Mouse (Mus musculus): ENCODE data around the gene Srgn.
"Not testable (repeated sequence)": the region's sequence is repeated elsewhere in the genome, so short reads cannot be mapped to it uniquely, and the experiment has no call there.

Srgn gene

GRCm38 (mm10) chr10:62485878-62486582 is 41.2 kb downstream of the Srgn start:
- peak; percentile 32 for DNase-seq (ENCODE audit: low read depth, low spot score)

- no peak for DNase-seq (ENCODE audit: low read depth, low spot score)
Observed at GRCm38 (mm10) chr10:62481108-62481852, 46.0 kb downstream of the Srgn start.

DNA sequence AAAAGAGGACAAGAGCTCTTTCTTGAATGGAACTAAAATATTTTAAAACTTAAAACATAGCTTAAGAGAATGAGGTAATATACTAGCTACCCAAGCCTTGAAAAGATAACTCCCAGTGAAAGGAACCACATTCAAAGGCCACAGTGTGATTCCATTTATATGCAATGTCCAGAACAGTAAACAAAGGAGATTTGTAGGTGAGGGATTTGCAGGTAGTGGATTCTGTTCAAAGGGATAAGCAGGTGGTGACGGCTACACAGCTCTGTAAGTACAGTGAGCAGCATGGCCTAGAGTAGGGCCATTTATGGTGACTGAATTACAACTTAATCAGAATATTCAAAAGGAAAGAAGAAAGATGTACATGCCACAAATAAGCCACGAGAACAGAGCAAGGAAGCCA is 50.3 kb downstream of the Srgn start:
- no peak for DNase-seq (ENCODE audit: low read depth, low spot score)

GRCm38 (mm10) chr10:62474944-62475343 is 52.3 kb downstream of the Srgn start:
- DNase-seq (ENCODE audit: low read depth, low spot score) = no peak

- no peak for DNase-seq (ENCODE audit: low read depth, low spot score)
Observed at GRCm38 (mm10) chr10:62471105-62471504, 56.1 kb downstream of the Srgn start.

- no peak for DNase-seq (ENCODE audit: low read depth, low spot score)
Observed at GRCm38 (mm10) chr10:62469736-62470135, 57.5 kb downstream of the Srgn start.

GRCm38 (mm10) chr10:62461321-62461720 is 65.9 kb downstream of the Srgn start:
- no peak for DNase-seq (ENCODE audit: low read depth, low spot score)

DNA sequence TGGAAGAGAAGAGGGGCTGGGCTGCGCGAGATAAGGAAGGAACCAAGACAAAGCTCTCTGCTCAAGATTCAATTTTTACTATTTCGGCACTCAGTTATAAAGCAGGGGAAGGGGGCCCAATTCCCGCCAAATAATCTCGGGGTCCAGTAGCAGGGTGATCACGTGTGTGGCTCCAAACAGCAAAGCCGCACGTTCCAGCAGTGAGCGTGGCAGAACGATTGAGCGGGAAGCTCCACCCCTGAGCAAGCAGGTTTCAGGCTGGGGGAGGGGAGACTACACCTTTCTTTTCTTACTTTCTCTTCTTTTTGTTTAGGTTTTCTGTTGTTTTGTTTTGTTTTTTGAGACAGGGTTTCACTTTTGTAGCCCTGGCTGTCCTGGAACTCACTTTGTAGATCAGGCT is 75.2 kb downstream of the Srgn start:
- DNase-seq (ENCODE audit: low read depth, low spot score) = not testable (repeated sequence)

- DNase-seq (ENCODE audit: low read depth, low spot score) = no peak
Observed at GRCm38 (mm10) chr10:62450280-62450640, 77.0 kb downstream of the Srgn start.

DNA sequence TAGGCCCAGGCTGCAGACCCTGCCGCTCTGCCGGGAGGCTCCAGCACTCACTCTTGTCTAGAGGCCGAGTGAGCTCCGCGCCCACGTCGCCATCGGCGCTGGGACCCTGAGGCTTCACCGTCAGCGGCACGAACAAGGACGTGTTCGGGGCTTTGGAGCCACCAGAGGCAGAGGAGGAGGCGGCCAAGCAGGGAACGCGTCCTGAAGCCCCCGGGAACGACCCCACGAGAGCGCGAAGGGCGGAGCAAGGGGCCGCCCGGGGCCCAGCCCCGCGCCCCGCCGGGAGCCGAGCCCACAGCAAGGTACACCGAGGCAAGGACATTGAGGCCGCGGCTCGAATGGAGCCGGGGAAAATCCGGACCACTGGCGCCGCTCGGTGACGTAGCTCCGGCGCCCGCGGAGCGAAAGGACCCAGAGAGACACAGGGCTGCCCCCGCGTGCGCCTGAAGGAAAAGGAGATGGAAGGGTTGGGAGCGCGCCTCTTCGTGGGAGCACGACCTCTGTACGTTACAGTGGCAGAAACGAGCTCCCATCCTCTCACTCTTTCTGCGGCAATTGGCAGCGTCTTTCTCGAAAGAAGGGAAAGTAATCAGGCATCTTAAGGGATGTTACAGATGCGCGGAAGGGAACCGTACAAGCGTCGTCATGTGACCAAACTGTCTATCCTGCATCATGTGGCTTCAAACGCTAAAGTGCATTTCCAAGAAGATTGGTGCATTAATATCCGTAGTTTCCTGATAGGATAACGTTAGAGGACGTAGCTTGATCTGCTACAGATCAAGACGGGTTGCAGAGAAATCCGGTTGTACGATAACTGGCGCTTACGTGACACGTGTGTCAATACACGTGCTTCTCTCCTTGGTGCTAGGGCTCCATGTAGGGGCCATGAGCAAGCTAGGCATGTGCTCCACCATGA is 77.6 kb downstream of the Srgn start, which contains the start of the genes 4930507D05Rik and Supv3l1:
Gene 4930507D05Rik, plus strand, starts transcription at position 126 of the 916 bp plus-strand sequence.
Gene Supv3l1, minus strand, starts transcription at position 375 of the 916 bp plus-strand sequence.
- peak; percentile 91 for DNase-seq (ENCODE audit: low read depth, low spot score)
